Mouse (Mus musculus): ENCODE data around the gene Macrod1. TPM values are rescaled to one million over a fixed set of nuclear protein-coding genes. Genes with fewer than 3 reads are reported as not detected.

Gene Macrod1
- total RNA-seq, 1 experiment from 2014 or later, result 11.2 TPM

- ATAC-seq (replicated peaks in 1 of 2; ENCODE audit: insufficient read depth in 1 of 2, low FRiP score in 2 of 2, low TSS enrichment in 1 of 2, low read depth in 1 of 2, poor library complexity in 2 of 2, severe bottlenecking in 2 of 2), result no peak
These were observed 64.6 kb downstream of the Macrod1 start for GRCm38 (mm10) chr19:7121252-7121651.

- peak; percentile 50 to 54 for ATAC-seq (replicated peaks in 1 of 2; ENCODE audit: insufficient read depth in 1 of 2, low FRiP score in 2 of 2, low TSS enrichment in 1 of 2, low read depth in 1 of 2, poor library complexity in 2 of 2, severe bottlenecking in 2 of 2)
These were observed 65.7 kb downstream of the Macrod1 start for GRCm38 (mm10) chr19:7122277-7122676.

- no peak for ATAC-seq (replicated peaks in 1 of 2; ENCODE audit: insufficient read depth in 1 of 2, low FRiP score in 2 of 2, low TSS enrichment in 1 of 2, low read depth in 1 of 2, poor library complexity in 2 of 2, severe bottlenecking in 2 of 2)
These were observed 66.2 kb downstream of the Macrod1 start for GRCm38 (mm10) chr19:7122698-7123306.

GRCm38 (mm10) chr19:7125526-7126156 lies 69.0 kb downstream of the Macrod1 start:
- ATAC-seq (replicated peaks in 1 of 2; ENCODE audit: insufficient read depth in 1 of 2, low FRiP score in 2 of 2, low TSS enrichment in 1 of 2, low read depth in 1 of 2, poor library complexity in 2 of 2, severe bottlenecking in 2 of 2), result no peak

GRCm38 (mm10) chr19:7126209-7126608 lies 69.6 kb downstream of the Macrod1 start:
- ATAC-seq (replicated peaks in 1 of 2; ENCODE audit: insufficient read depth in 1 of 2, low FRiP score in 2 of 2, low TSS enrichment in 1 of 2, low read depth in 1 of 2, poor library complexity in 2 of 2, severe bottlenecking in 2 of 2), result no peak

- no peak for ATAC-seq (replicated peaks in 1 of 2; ENCODE audit: insufficient read depth in 1 of 2, low FRiP score in 2 of 2, low TSS enrichment in 1 of 2, low read depth in 1 of 2, poor library complexity in 2 of 2, severe bottlenecking in 2 of 2)
These were observed 70.3 kb downstream of the Macrod1 start for GRCm38 (mm10) chr19:7126933-7127332.

GRCm38 (mm10) chr19:7128551-7129475 lies 72.2 kb downstream of the Macrod1 start:
- ATAC-seq (replicated peaks in 1 of 2; ENCODE audit: insufficient read depth in 1 of 2, low FRiP score in 2 of 2, low TSS enrichment in 1 of 2, low read depth in 1 of 2, poor library complexity in 2 of 2, severe bottlenecking in 2 of 2), result no peak

GRCm38 (mm10) chr19:7130317-7130716 lies 73.7 kb downstream of the Macrod1 start:
- peak; percentile 29 to 34; a peak in 3 of 4 replicates for ATAC-seq (replicated peaks in 1 of 2; ENCODE audit: insufficient read depth in 1 of 2, low FRiP score in 2 of 2, low TSS enrichment in 1 of 2, low read depth in 1 of 2, poor library complexity in 2 of 2, severe bottlenecking in 2 of 2)

- no peak for ATAC-seq (replicated peaks in 1 of 2; ENCODE audit: insufficient read depth in 1 of 2, low FRiP score in 2 of 2, low TSS enrichment in 1 of 2, low read depth in 1 of 2, poor library complexity in 2 of 2, severe bottlenecking in 2 of 2)
These were observed 76.8 kb downstream of the Macrod1 start for GRCm38 (mm10) chr19:7133436-7133835.

- ATAC-seq (replicated peaks in 1 of 2; ENCODE audit: insufficient read depth in 1 of 2, low FRiP score in 2 of 2, low TSS enrichment in 1 of 2, low read depth in 1 of 2, poor library complexity in 2 of 2, severe bottlenecking in 2 of 2), result no peak
These were observed 78.1 kb downstream of the Macrod1 start for GRCm38 (mm10) chr19:7134631-7135091.

- no peak for ATAC-seq (replicated peaks in 1 of 2; ENCODE audit: insufficient read depth in 1 of 2, low FRiP score in 2 of 2, low TSS enrichment in 1 of 2, low read depth in 1 of 2, poor library complexity in 2 of 2, severe bottlenecking in 2 of 2)
These were observed 78.9 kb downstream of the Macrod1 start for GRCm38 (mm10) chr19:7135525-7135924.

GRCm38 (mm10) chr19:7136016-7136415 lies 79.4 kb downstream of the Macrod1 start:
- no peak for ATAC-seq (replicated peaks in 1 of 2; ENCODE audit: insufficient read depth in 1 of 2, low FRiP score in 2 of 2, low TSS enrichment in 1 of 2, low read depth in 1 of 2, poor library complexity in 2 of 2, severe bottlenecking in 2 of 2)

- 0 out of 4 replicates have a peak, but pooled peaks of 1 of the 2 experiments have one; percentile 43 for ATAC-seq (replicated peaks in 1 of 2; ENCODE audit: insufficient read depth in 1 of 2, low FRiP score in 2 of 2, low TSS enrichment in 1 of 2, low read depth in 1 of 2, poor library complexity in 2 of 2, severe bottlenecking in 2 of 2)
These were observed 80.3 kb downstream of the Macrod1 start for GRCm38 (mm10) chr19:7136714-7137498.

- ATAC-seq (replicated peaks in 1 of 2; ENCODE audit: insufficient read depth in 1 of 2, low FRiP score in 2 of 2, low TSS enrichment in 1 of 2, low read depth in 1 of 2, poor library complexity in 2 of 2, severe bottlenecking in 2 of 2), result no peak
These were observed 81.7 kb downstream of the Macrod1 start for GRCm38 (mm10) chr19:7138327-7138726.

- ATAC-seq (replicated peaks in 1 of 2; ENCODE audit: insufficient read depth in 1 of 2, low FRiP score in 2 of 2, low TSS enrichment in 1 of 2, low read depth in 1 of 2, poor library complexity in 2 of 2, severe bottlenecking in 2 of 2), result no peak
These were observed 82.7 kb downstream of the Macrod1 start for GRCm38 (mm10) chr19:7139321-7139720.

GRCm38 (mm10) chr19:7140373-7140772 lies 83.8 kb downstream of the Macrod1 start:
- no peak for ATAC-seq (replicated peaks in 1 of 2; ENCODE audit: insufficient read depth in 1 of 2, low FRiP score in 2 of 2, low TSS enrichment in 1 of 2, low read depth in 1 of 2, poor library complexity in 2 of 2, severe bottlenecking in 2 of 2)

GRCm38 (mm10) chr19:7140856-7141421 lies 84.3 kb downstream of the Macrod1 start:
- no peak for ATAC-seq (replicated peaks in 1 of 2; ENCODE audit: insufficient read depth in 1 of 2, low FRiP score in 2 of 2, low TSS enrichment in 1 of 2, low read depth in 1 of 2, poor library complexity in 2 of 2, severe bottlenecking in 2 of 2)

Measured in hematopoietic stem cell, adult 5-6 weeks (primary cell).